Mouse (Mus musculus): ENCODE measurements around the gene Tmem245. TPM values are rescaled to one million over a fixed set of nuclear protein-coding genes. Genes with fewer than 3 reads are reported as not detected.

The Tmem245 gene
- polyA plus RNA-seq (2012; rRNA removed) = 2.6 TPM in 2 replicates

GRCm38 (mm10) chr4:56946641-56947640 is at the start of gene Tmem245:
Gene Tmem245 (minus strand): TSS chr4:56947437.

GRCm38 (mm10) chr4:56990215-56990584 is 43.0 kb upstream of the Tmem245 start, which contains the start of gene Frrs1l:
Gene Frrs1l (minus strand): TSS chr4:56990391.

GRCm38 (mm10) chr4:56865003-56865511 is 82.2 kb downstream of the Tmem245 start, which contains the start of gene Ctnnal1:
Gene Ctnnal1 (minus strand): TSS chr4:56865188.

Other genes starting within 250 kb of the Tmem245 start
- not detected in 2 replicates for gene Gm26657, start 207.4 kb downstream of the Tmem245 start, polyA plus RNA-seq (2012; rRNA removed)
- gene Actl7b, start 206.0 kb downstream of the Tmem245 start, polyA plus RNA-seq (2012; rRNA removed) = not detected in 2 replicates
- gene Actl7a, start 204.0 kb downstream of the Tmem245 start, polyA plus RNA-seq (2012; rRNA removed) = not detected in 2 replicates
- gene Elp1, start 145.1 kb downstream of the Tmem245 start, polyA plus RNA-seq (2012; rRNA removed) = 2.6 and 4.0 TPM in 2 replicates
- 0.56 and 0.84 TPM in 2 replicates for gene Fam206a, start 145.1 kb downstream of the Tmem245 start, polyA plus RNA-seq (2012; rRNA removed)
- gene Ctnnal1, start 82.2 kb downstream of the Tmem245 start, polyA plus RNA-seq (2012; rRNA removed) = 1.3 and 1.7 TPM in 2 replicates
- 0.04 TPM in 2 replicates for gene Frrs1l, start 43.0 kb upstream of the Tmem245 start, polyA plus RNA-seq (2012; rRNA removed)
- gene Epb41l4b, start 196.0 kb upstream of the Tmem245 start, polyA plus RNA-seq (2012; rRNA removed) = 15.8 and 20.7 TPM in 2 replicates

All from stomach, adult 2 months (tissue).